Mouse (Mus musculus) CD4-positive helper T cell, adult 2 months (primary cell): ENCODE results near the gene Gm32742.

Experiments used
- DNase-seq: peaks from one replicate; pipeline ENCODE4 v3.0.0-alpha.2; 2012; ENCODE audit warnings: low read depth, missing footprints, low spot score

Gm32742 gene

DNA sequence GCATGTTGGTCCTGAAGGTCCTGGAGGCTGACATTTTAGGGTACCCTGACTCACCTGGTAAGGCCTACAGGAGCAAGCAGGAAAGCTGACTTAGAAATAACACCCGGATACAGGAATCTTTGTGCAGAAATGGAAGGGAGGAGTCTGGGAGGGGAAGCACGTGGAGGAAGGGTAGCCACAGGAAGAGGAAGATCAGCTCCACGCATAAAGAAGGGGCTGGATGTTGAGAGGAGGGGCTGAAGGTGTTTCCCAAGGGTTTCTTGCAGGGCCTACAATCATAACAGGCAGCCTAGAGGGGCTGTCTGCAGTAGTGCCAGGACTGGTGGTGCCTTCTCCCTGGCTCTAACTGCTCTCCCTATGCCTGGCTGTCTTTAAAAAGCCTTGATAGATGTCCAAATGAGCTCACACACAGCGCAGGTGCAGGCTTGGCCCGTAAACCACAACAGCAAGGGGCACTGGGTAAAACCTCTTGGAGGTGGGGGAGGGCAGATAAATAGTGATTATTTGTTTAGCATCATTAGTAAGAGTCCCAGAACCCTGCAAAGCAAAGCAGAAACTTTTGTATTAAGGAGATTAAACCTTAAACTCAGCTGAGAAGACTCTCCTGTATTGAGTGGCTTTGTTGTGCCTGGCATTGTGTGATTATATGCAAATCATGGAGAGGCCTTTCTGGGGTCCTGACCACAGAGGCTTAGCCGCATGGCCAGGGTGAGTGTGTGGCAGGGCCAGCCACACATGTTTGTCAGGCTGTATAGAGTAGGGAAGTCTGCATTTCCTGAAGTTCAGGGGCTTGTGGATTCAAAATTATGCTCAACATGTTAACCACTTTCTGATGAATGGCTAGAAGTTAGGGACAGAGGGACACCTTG lies at the start of gene Gm32742:
Gene Gm32742, minus strand, starts transcription at position 206 of the 869 bp plus-strand sequence.
- DNase-seq = no peak

DNA sequence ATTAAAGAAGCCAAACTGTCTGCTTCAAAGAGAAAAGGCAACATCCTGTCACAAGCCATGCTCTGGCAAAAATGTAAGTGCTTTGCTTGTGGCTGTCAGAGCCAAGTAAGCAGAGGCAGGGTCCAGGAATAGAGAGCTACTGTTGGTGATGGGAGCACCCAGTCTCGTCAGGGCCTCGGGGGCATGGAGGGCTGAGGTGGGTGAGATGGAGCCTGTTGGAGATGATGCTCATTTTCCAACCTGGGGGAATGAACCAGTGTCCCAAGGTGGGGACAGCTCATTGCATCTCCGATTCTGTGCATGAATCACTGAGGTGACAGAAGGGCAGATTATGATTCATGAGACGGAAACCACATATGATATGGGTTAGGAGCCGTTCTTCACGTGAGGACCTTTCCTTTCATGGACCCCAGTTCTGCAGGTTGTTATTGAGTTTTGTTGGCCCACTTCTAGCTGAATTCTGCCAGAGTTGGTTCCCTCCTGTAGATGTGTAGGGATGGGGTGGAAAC lies 48.5 kb upstream of the Gm32742 start:
- DNase-seq = no peak

DNA sequence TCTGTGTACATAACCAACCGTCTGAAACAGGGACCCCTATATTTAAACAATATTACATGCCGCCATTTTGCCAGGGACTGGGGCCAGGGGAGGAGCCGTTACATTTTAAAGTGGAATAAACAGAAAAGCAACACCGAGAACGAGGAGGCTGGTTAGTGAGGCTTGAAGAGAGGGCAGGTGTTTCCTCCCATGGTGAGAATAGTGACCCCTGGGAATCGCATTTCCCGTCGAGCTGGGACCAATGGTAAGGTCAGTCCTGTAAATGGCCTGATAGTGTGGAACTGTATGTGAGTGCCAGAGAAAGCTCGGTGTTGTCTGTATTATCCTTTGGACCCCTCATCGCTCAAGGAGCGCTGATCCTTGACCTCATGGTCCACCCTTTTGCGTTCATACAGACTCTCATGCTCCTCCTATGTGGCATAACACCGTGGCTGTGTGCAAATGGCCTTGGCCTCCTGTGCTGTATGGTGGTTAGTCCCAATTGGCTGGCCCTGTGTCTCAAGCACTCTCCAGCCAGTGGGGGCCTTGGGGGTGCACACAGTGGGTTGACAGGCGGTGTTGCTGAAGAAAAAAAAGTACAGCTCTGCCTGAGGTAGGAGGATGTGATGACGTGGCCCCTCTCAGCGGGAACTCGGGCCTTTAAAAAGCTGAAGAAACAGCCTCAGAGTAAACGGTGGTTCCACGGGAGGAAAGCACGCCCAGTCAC lies 47.9 kb upstream of the Gm32742 start, which contains the start of gene Pou2af1:
Gene Pou2af1, plus strand, starts transcription at position 686 of the 706 bp plus-strand sequence.
- peak; percentile 89 for DNase-seq

DNA sequence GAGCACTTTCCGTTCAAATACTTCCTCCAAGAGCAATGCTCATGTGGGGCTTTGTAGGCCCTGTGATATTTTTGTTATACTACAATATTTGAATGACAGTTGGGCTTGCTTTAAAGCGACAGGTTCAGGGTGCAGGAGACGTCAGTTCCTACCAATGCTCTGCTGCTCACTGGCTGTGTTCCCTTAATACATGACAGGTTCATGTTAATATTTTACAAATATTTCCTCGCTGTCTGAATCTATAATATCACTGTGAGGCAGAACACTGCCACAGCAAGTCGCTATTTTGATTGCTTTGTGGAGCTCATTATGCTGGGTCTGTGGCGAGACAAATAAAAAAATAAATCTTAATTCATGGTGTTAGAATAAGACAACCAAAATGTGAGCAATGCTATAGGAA lies 45.9 kb upstream of the Gm32742 start:
- DNase-seq = no peak

DNA sequence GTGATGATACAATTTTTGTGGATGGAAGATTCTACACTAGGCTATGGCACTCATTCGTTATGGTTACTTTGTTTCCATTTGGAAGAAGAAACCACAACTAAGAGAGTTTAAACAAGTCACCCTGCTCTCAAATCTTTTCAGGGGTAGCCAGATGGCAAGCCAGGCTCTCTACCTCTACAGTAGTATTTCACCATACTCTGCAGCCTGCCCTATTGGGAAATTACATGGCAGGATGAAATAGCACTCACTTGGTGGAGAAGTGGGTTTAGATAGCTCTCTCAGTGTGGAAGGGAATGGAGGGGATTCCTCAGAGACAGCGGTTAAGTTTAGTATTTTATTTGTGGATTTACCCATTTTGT lies 43.6 kb upstream of the Gm32742 start:
- no peak for DNase-seq

DNA sequence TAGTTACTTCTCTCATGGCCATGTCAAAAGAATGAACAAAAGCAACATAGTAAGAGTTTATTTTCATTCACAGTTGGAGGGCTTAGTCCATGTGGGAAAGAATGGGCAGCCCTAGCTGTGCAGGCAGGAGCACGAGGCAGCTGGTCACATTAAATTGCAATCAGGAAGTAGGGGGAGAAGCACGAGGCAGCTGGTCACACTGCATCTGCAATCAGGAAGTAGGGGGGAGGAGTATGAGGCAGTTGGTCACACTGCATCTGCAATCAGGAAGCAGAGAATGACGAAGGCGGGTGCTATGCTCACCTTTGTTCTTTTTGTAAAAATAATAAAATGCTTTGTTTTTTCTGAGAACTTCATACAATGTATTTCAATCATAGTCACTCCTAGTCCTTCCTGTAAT lies 29.5 kb upstream of the Gm32742 start:
- DNase-seq = no peak

DNA sequence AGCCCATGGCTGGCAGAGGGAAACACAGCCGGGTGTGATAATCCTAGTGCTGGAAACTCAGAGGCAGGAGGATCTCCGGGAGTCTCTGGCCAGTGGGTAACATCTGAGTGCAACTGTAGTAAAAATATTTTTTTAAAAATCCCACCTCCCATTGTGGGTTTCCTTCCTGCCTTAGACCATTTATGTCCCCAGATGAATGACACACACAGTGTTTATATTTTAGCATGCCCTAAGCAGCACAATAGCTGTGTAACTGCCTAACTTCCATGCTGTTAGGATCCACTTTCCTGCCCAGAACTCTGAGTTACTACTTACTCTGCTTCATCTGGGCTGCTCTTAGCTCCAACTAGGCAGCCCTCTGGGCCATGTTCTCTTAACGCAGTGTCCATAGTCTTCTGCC lies 25.3 kb upstream of the Gm32742 start:
- no peak for DNase-seq

DNA sequence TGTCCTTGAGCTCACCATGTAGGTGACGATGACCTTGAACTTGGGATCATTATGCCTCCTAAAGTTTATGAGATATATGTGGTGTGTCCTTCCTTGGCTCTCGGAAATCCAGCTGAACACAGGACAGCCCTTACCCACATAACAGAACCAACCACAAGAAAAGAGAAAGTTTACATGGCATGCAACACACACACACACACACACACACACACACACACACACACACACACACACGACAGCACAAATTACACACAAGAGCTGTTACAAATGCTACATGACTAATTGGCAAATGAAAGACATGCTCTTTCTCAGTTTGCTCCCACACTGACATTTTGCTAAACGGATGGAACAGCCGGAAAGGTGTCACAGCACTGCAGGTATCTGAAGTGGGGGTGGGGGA lies 20.6 kb upstream of the Gm32742 start:
- peak; percentile 54 for DNase-seq

DNA sequence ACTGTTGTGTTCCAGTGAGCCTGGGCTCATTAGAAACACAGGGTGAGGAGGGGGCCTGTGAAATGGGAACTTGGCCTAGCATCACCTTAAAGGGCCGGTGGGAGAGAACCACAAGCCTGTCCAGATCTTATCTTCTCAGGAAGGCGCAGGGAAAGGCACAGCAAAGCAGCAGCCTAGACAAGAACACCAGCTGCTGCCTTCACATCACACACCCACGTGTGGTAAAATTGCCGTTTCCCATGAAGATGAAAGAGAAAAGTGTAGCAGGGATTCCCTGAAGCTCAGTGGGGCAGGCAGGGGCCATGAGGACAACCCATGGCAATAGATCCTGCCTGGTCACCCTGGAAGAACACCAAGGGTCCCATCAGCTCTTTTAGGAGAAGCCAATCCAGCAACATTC lies 20.1 kb upstream of the Gm32742 start:
- peak; percentile 44 for DNase-seq

DNA sequence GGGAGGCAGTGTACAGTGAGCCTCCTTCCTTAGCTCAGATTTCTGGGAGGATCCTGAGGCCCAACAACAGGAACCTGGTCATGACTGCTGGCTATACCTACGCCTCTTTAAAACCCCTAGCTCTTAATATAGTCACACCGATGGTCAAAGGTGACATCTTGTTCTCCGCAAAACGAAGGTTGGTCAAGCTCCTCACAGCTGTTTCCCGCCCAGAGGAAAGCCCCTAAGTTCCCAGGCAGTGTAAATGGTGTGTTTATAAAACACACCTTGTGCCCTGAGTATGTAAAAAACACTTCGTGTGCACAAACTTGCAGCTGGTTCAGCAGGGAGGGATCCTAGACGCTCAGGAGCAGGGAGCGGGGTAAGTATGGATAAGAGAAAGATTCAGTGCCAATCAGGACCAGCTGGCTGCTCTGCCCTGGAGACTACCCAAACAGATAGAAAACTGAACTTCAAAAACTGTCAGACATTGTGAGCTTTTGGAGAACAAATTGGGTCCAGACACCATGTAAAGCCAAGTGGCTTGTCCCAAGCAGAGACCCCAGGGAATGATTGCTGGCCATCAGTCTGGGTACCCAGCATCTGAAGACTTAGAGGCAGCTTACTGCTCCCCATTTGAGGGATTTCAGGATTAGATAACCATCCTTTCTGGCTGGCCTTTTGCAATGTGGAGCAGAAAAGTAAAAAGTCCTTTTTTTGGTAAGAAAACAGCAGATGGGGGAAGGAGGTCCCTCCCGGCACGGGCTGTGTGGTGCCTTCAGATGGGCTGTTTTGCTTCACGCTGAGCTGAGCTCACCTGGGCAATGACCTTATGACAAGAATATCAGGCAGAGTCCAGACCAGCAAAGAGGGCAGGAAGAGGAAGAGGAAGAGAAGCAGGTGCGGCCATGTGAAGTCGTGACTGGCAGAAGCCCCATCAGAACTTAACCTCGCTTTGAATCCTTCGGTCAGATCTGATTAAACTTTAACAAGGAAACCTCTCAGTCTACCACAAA lies 17.7 kb upstream of the Gm32742 start:
- DNase-seq = no peak

DNA sequence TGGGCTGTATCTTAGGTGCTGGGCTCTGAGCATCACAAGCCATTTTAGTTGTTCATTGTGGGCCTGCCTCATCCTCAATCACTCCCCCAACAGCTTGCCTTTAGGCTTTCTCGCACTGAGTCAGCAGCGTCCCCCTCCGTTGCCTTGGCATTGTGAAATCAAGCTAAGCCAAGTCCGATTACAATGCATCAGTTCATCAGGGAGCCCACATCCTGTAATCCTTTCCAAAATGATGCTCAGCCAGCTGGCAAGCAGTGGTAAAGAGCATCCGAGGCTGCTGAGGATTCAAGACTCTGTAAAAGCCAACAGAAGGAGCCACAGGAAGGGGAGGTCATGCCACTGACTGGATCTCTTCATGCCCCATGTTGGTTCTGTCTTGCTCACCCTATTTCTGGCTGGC lies 15.3 kb upstream of the Gm32742 start:
- no peak for DNase-seq

DNA sequence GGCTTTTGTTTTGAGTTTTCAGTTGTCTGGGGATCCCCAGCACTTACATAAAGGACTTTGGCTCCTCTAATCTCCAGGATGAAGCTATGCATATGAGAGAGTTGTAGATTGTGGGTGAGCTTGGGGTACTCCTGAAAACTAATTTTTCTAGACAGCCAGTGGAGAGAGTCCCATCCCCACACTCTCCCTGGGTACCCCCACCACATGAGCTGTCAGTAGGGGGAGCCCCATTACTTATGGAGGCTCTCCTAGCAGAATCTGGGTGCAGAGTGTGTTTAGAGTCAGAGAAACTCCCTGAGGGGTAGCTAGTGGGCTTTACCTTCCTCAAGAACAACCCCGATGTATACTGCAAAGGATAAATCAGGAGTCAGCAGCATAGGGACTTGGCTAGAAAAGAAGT lies 13.0 kb upstream of the Gm32742 start:
- DNase-seq = no peak

DNA sequence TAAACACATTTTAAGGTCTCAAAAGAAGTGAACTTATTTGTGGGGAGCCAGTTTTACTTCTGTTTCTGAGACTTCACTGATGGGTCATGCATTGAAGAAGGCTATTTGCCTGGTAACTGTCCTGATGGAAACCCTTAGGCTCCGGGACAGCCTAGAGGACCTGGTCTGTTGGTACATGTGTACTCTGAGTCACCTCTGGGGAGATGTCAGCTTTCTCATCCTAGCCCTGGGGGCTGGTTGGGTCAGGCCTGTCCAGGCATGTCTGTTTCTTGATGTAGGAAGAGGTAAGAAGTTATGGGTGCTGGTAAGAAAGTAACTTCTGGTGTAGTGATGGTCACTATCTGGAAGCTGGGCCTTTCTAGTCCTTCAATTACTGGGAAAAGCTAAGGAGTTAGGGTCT lies 10.4 kb upstream of the Gm32742 start:
- no peak for DNase-seq

DNA sequence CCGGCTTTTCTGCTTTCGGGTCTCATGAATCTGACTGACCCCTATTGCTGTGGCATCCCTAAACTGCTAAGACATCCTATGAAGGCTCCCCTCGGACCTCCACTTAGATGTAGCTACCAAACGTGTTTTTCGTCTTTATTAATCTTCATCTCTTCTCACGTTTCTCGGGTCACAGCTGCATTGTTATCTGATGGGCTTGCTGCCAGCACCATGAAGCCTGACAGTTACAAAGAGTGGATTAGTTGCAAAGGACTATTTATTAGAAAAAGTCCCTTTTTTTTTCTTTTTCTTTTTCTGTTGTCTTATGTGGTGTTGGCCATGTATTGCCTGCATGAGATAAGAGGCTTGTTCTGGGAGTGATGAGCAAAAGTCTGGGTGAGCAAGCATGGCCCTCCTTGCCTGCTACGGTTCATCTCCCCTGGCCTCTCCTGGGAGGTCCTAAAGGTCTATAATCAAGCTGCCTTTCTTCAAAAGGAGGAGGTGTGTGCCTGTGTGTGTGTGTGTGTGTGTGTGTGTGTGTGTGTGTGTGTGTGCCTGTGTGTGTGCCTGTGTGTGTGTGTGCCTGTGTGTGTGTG lies 9.7 kb upstream of the Gm32742 start:
- peak; percentile 13 for DNase-seq

DNA sequence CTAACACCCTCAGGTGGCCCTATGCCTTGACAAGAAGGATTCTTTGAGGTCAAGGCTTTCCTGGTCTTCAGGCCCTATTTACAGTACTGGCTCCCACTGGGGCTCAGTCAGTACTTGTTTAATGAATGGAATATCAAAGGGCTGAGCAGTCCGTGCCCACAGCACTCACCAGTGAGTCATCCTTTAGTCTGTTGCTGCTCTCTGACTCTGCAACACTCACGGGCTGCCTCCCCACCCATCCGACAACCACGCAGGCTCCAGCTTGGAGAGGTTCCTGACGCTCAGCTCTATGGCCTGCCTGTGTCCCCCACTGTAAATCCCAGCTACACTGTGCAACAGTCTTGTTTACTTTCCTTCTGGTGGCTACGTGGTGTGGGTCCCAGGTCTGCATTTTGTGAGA lies 5.0 kb upstream of the Gm32742 start:
- DNase-seq = no peak

DNA sequence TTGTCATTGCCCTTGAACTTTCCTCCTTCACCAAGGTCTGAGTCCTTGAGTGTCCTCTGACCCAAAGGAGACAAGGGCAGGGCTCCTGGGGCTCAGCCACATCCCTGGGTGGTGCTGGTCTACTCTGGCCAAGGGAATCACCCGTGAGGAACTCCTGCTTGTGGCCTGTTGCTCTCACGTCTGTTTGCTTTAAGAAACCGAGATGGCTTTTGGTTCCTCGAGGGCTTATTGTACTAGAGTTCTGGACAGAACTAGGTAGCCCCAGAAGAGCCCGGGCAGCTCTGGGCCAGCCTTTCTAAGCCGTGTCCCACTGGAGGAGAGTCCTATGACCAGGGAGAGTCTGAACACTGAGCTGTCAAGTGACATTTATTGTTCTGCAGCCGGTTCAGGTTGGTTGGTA lies 3.8 kb upstream of the Gm32742 start:
- DNase-seq = no peak

DNA sequence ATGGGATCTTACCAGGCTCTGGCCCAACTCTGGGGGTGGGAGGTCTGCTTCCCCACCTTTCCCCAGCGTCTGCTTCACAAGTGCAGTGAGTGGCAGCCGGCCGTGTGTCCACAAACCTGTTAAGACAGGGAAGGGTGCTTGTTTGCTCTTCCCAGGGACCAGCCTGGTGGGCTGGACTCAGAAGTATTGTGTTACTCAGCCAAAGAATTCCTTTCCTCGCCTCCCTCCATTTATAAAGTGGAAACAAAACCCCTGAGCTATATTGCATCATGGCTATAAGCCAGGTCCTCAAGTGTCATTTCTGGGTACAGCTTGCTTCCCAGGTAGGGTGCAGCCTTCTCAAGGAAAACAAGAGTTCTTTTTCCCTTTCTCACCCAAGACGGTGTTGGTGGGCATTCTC lies 3.4 kb upstream of the Gm32742 start:
- DNase-seq = no peak

DNA sequence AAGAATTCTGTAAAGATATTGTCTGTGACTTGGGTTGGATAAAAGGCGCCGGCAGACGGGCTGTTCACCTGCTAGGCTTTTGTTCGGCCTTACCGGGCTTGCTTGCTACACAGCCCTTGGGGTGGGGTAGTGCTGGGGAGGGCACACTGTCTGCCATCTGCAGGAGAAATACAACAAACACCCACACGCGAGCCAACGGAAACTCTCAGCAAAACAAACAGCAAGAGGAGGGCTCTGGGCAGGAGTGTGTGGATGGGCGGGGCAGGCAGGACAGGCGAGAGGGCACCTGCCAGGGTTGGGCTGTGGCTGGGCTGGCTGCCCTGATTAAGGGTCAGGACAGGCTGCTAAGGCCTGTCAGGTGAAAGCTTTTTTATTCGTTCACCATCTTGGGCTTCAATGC lies 2.6 kb upstream of the Gm32742 start:
- DNase-seq = peak; percentile 29

DNA sequence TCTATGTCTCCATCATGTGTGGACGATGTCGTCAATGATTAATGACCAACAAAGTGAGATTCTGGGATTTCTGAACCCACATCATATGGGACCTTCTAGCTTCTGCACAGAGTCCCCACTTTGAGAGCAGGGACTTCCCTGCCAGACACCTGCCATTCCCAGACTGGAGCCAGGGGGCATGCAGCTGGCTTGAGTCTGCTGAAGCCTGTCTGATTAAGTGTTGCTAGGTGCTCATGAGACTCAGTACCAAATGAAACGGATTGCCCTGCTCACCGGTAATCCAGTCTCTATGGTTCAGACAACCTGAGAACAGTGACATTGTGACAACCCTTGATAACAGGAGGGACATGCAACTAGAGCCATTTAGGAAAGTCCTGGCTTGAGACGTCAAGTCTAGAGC lies 1.3 kb downstream of the Gm32742 start:
- DNase-seq = no peak

DNA sequence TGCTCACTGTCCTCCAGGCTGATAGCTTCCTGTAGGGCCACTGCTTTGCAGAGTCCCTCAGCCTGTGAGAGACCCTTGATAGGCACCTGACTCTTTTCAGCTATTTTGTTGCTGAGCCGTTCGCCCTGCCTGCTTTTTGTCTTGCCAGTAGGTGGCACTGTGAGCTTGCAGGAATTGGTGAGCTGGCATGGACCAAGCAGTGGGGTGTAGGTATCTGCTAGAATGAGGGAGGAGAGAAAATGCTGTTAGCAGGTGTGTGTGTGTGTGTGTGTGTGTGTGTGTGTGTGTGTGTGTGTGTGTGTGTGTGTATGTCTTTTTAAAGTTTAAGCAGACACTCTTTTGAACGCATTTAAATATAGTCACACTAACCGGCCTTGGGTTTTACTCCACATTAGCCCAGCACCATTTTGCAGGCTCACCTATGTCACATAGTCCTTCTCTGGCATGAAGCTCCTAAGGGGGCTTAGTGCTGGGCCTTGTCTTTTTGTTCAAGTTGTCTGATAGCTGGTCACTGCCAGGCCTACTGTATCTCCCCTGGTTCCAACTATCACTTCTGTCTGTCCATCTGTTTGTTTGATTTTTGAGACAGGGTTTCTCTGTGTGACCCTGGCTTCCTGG lies 3.4 kb downstream of the Gm32742 start:
- DNase-seq = peak; percentile 81
